Mouse (Mus musculus) left cerebral cortex, adult 18-20 months (tissue): ENCODE results near the gene Tapbpl. TPM values are rescaled to one million over a fixed set of nuclear protein-coding genes. Genes with fewer than 3 reads are reported as not detected.
A peak's percentile ranks its signal among the peaks of the same experiment; 100 is the strongest.
"Not testable (repeated sequence)": the region's sequence is repeated elsewhere in the genome, so short reads cannot be mapped to it uniquely, and the experiment has no call there.

ENCODE experiments used
- DNase-seq, 2 experiments: peaks; one replicate each; pipeline ENCODE4 v3.0.0; 2021 to 2022; ENCODE audit warnings: low spot score in 2 of 2, mixed read lengths in 1 of 2
- long read RNA-seq, 2 experiments: library from polyadenylated mRNA; stranded (forward); transcript quantifications; one replicate each; pipeline ENCODE4 v2.0.0; 2021
- total RNA-seq, 2 experiments: library from RNA; stranded (reverse); gene quantifications; 2 replicates each; pipeline ENCODE4 v1.2.3; 2021

Gene Tapbpl
- total RNA-seq = 1 to 10 TPM; 6.5 to 6.8 TPM
- long read RNA-seq, experiment 1, transcript Tapbpl-201 (7 exons, 2,352 nt) = major isoform, 6 of 8 reads
- long read RNA-seq, experiment 1, partial matches to known transcripts = 0 of 8 reads
- long read RNA-seq, experiment 1, other reads (novel, unspliced or antisense) = 2 of 8 reads
- long read RNA-seq, experiment 2, transcript Tapbpl-201 (7 exons, 2,352 nt) = major isoform, 8 of 9 reads
- long read RNA-seq, experiment 2, partial matches to known transcripts = 0 of 9 reads
- long read RNA-seq, experiment 2, other reads (novel, unspliced or antisense) = 1 of 9 reads

- peak in 1 of 2 experiments; percentile 51 for DNase-seq
Observed at GRCm38 (mm10) chr6:125231117-125232044, at the start of gene Tapbpl. TSS of gene Tapbpl (minus strand) at chr6:125231860.

DNA sequence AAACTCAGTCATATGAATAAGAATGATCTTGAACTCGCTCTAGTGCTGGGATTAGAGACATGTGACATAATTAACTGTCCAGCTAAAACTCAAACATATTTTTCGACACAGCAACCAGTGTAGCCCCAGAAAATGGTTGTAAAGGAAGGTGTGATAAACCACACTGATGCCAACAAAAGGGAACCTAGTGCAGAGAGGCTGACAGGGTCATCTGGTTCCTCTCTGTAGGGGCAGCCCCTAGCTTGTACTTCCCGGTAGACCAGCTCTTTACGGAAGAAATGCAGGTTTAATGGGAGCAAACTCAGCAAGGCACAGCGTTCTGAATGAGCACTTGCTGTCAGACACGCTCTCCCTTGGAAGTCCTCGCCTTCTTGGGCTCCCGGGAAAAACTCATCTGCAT, 48.1 kb upstream of the Tapbpl start:
- no peak for DNase-seq

- peak in 1 of 2 experiments; percentile 22 for DNase-seq
Observed at GRCm38 (mm10) chr6:125274841-125275563, 43.3 kb upstream of the Tapbpl start.

DNA sequence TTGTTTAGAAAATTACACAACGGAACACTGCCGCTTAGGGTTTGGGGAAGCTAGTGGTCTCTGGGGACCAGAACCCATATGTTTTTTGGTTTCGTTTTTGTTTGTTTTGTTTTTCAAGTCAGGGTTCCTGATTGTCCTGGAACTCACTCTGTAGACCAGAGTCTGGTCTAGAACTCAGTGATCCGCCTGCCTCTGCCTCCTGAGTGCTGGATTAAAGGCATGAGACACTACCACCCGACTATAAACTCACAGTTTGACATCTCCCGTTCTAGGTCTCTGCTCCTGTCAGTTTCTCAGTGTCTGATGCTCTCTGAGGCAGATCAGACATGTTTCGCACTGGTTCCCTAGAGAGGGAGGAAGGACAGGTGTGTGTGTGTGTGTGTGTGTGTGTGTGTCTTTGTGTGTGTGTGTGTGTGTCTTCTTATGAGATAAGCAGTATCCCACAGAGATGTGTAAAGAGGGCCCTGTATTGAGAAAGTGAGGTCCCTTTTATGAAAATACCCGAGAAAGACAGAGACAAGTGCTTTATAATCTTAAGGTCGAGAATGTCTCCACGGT, 40.6 kb upstream of the Tapbpl start:
- DNase-seq = no peak

- peak; percentile 92 to 96 for DNase-seq
Observed at GRCm38 (mm10) chr6:125271455-125272227, 40.0 kb upstream of the Tapbpl start.

- DNase-seq = no peak
Observed at GRCm38 (mm10) chr6:125268799-125269198, 37.1 kb upstream of the Tapbpl start.

GRCm38 (mm10) chr6:125267469-125267868, 35.8 kb upstream of the Tapbpl start:
- DNase-seq = no peak

GRCm38 (mm10) chr6:125266600-125266999, 34.9 kb upstream of the Tapbpl start:
- DNase-seq = not testable (repeated sequence)

GRCm38 (mm10) chr6:125266091-125266490, 34.4 kb upstream of the Tapbpl start:
- no peak for DNase-seq

DNA sequence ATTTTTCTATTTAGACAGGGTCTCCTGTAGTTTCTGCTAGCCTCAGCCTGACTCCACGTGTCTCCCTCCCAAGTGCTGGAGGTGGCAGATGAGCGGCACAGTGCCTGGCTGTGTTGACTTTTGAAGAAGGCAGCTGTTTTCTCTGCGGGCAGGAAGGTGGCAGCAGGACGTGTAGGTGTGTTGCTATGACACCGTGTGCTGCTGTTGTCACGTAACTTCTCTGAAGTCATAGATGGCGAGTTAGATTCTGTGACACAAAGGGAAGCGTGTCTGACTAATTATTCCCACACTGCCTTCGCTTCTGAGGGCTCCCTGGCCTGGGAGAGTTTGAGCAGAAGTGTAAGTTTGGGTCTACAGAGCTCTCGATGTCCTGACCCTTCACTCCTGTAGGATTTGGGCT, 33.6 kb upstream of the Tapbpl start:
- DNase-seq = peak; percentile 17 to 53

DNA sequence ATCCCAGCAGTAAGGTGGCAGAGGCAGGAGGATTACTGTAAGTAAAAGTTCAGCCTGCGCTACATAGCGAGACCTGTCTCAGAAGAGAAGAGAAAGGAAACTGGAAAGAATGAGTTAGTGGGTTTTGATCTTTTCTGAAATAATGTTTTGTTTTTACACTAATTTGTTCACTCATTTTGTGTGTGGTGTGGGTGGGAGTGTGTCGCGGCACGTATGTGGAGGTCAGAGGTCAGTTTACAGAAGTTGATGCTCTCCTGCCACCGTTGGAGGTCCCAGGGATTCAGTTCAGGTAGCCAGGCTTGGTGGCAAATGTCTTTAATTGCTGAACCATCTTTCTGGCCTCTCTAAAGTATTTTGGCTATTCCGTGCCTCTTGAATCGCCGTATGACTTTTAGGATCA, 32.6 kb upstream of the Tapbpl start:
- no peak for DNase-seq

GRCm38 (mm10) chr6:125260006-125260555, 28.4 kb upstream of the Tapbpl start:
- DNase-seq = no peak

DNA sequence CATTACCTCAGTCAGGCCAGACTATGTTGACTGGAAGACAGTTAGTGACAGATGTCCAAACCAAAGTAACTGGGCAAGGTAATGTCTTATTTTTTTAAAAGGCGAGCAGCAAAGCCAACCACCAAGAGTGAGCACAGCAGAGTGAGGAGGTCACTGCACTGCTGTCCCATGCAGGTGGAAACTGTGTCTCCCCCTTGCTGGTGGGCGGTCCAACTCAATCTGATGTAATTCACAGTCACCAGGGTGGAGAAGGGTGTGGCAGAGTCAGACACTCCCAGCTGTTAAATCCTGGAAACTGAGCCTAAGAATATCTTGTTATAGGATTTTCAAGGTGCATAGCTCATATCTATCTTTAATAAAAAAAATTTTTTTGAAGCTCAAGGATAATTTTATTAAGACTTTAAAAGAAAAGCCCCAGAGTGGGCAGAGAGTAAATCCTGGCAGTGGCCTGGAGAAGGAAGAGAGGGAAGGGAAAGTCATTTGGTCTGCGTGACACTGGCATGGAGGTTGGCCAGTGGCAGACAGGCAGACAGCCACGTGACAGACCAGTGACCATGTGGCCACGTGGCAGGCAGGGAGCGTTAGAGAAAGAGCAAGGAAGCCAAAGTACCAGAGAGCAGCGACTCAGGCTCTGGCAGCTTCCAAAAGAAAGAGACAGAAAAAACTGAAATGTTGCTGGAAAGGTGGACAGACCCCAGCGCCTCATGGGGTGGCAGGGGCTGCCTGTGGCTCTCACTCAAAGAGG, 24.7 kb upstream of the Tapbpl start:
- DNase-seq = no peak

DNA sequence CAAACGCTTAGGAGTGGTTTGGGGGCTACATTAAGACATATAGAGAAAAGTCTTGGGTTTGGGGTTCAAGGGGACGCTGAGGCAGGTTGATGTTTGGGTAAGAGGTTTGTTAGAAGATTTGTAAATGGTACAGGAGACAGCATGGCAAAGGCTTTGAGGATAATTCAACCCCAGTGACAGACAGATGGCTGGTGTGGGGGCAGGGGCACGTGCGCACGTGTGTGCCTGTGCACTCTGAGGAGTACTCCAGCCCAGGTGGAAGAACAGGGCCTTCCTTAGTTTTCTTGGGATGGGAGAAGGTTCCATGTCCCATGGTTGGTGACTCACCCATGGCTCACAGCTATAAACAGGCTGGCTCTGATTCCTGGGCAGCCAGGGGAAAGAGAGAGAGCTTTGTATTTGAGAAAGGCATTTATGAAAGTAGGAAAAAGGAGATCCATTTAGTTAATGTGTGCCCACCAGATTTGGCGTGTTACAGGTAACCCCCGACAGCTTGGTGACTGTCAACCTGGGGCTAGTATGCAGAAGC, 23.9 kb upstream of the Tapbpl start:
- DNase-seq = no peak

DNA sequence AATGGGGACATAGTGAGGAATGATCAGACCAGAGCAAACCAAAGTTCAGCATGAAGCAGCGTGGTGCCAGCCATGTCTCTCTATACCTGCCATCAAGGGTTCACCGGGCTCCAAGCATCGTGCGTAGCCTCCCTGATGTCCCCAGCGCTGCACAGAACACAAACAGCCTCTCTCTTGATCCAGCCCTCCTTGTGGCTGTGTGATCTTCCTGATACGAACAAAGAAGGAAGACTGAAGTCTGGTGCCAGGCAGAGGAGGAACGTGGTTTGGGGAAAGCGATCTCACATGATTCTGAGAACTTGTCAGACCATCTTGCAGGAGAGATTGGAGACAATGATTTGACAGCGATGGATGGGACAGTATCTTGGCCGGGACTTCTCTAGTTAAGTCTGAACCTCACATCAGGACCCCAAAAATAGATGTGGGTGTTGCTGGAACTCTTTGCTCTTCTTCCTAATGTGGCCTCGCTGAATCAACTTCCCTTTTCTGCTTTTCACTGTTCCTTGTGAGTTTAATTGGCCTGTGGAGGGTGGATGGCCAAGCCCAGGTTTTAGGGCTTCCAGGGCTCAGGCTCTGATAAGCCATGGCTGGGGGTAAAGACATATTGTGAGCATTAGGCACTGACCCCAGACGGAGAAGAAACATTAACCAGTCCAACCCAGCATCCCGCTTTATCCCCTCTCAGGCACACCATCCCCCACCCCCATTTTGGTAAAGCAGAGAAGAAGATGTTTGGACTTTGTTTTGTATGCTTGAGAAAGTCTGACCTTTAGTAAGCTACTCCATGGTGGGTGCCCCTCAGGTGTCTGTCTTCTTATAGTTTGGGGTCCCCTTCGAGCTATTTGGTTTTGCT, 22.4 kb upstream of the Tapbpl start:
- no peak for DNase-seq

DNA sequence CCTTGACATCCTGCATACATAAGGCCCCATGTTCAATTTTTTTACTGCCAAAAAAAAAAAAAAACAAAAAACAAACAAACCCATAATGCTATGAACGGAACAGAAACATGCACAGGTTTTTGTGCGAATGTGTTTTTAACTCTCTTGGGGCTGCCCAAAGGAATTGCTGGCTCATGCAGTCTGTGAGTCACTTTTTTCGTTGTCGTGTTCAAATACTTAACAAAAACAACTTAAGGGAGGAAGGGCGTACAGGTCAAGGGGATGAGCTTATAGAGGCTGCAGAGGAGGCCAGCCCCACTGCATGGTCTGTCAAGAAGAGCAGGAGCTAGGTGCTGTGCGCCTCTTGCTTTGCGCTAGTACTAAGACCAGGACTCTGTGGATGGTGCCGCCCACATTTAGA, 21.1 kb upstream of the Tapbpl start:
- no peak for DNase-seq

GRCm38 (mm10) chr6:125252285-125252684, 20.6 kb upstream of the Tapbpl start:
- no peak for DNase-seq

DNA sequence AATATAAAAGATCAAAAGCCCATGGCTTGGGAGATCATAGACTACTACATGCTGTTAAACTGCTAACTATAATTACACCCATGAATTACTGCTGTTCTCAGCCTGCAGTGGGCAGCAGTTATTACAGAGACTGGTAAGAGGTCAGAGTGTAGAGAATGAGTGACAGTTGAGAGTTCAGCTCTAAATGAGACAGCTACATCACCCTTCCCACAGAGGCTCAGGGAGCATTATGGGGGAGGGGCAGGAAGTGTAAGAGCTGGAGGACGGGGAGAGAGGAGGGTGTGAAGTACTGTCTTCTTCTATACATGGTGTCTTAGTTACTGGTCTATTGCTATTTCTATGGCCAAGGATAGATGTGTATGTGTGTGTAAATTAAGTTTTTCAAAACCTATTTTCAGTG, 12.9 kb upstream of the Tapbpl start:
- DNase-seq = no peak
